Mouse (Mus musculus) regulatory T cell (primary cell): Measurements from ENCODE around the gene Adgrl4.

Experiments used
- in situ Hi-C: fragments of 300-600 bp; cut with MboI, MseI; formaldehyde crosslinking; loops from one replicate; pipeline ENCODE4 v1.15.1; 2025; ENCODE audit warnings: high pct_unique_total_duplicates

The Adgrl4 gene

GRCm38 (mm10) chr3:151437693-151438092 is at the start of gene Adgrl4:
Adgrl4 (plus strand) TSS chr3:151437887.
- in situ Hi-C loops: no loop called here

- in situ Hi-C loops: no loop called here
These were observed 46.8 kb upstream of the Adgrl4 start for GRCm38 (mm10) chr3:151390912-151391311.

- in situ Hi-C loops: no loop called here
These were observed 44.8 kb upstream of the Adgrl4 start for GRCm38 (mm10) chr3:151392891-151393290.

GRCm38 (mm10) chr3:151393330-151393729 is 44.4 kb upstream of the Adgrl4 start:
- in situ Hi-C loops: no loop called here

GRCm38 (mm10) chr3:151399270-151399669 is 38.4 kb upstream of the Adgrl4 start:
- in situ Hi-C loops: no loop called here

GRCm38 (mm10) chr3:151411031-151411430 is 26.7 kb upstream of the Adgrl4 start:
- in situ Hi-C loops: no loop called here

GRCm38 (mm10) chr3:151411488-151411887 is 26.2 kb upstream of the Adgrl4 start:
- in situ Hi-C loops: no loop called here

- in situ Hi-C loops: no loop called here
These were observed 20.8 kb upstream of the Adgrl4 start for GRCm38 (mm10) chr3:151416931-151417330.

- in situ Hi-C loops: no loop called here
These were observed 19.8 kb upstream of the Adgrl4 start for GRCm38 (mm10) chr3:151417688-151418572.

- in situ Hi-C loops: no loop called here
These were observed 13.1 kb upstream of the Adgrl4 start for GRCm38 (mm10) chr3:151424326-151425207.

GRCm38 (mm10) chr3:151430106-151430505 is 7.6 kb upstream of the Adgrl4 start:
- in situ Hi-C loops: no loop called here

- in situ Hi-C loops: no loop called here
These were observed 6.2 kb upstream of the Adgrl4 start for GRCm38 (mm10) chr3:151431507-151431906.

- in situ Hi-C loops: no loop called here
These were observed 677 bp downstream of the Adgrl4 start for GRCm38 (mm10) chr3:151438364-151438763.

- in situ Hi-C loops: no loop called here
These were observed 2.3 kb downstream of the Adgrl4 start for GRCm38 (mm10) chr3:151439976-151440375.

- in situ Hi-C loops: no loop called here
These were observed 4.3 kb downstream of the Adgrl4 start for GRCm38 (mm10) chr3:151442026-151442425.

GRCm38 (mm10) chr3:151443486-151443885 is 5.8 kb downstream of the Adgrl4 start:
- in situ Hi-C loops: no loop called here

GRCm38 (mm10) chr3:151444284-151444683 is 6.6 kb downstream of the Adgrl4 start:
- in situ Hi-C loops: no loop called here

- in situ Hi-C loops: no loop called here
These were observed 8.2 kb downstream of the Adgrl4 start for GRCm38 (mm10) chr3:151445936-151446335.

GRCm38 (mm10) chr3:151454985-151455701 is 17.5 kb downstream of the Adgrl4 start:
- in situ Hi-C loops: no loop called here

- in situ Hi-C loops: no loop called here
These were observed 21.9 kb downstream of the Adgrl4 start for GRCm38 (mm10) chr3:151459430-151460190.

- in situ Hi-C loops: no loop called here
These were observed 27.5 kb downstream of the Adgrl4 start for GRCm38 (mm10) chr3:151465215-151465614.
